Mouse (Mus musculus) kidney, adult 8-10 months (tissue): Measurements from ENCODE around the gene C6.

Experiments
- DNase-seq, 2 experiments: peaks; one replicate each; pipeline ENCODE4 v3.0.0; 2022

The C6 gene

DNA sequence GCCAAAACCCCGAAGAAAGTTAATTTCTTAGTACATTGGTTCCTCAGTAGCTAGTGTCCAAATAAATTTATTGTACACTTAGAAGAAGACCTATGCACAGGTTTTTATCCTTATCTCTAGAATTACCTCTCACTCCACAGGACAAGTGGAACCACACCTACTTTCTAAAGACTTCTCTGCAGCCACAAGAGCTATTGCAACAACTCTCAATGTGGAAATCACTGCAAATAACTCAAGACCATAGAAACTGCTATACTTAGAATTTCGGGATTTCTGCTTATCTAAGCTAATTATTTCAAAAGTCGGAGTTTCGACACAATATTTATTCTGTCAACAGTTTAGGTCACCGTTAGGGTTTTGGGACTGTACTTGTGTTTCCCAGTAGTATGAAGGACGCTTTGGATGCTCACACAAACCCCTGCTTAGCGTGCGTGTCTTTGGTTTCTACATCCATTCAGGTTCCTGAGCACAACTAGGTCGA is at the start of gene C6:
Gene C6 (plus strand): TSS at position 346 of the 481 bp plus-strand sequence.
- no peak for DNase-seq

DNA sequence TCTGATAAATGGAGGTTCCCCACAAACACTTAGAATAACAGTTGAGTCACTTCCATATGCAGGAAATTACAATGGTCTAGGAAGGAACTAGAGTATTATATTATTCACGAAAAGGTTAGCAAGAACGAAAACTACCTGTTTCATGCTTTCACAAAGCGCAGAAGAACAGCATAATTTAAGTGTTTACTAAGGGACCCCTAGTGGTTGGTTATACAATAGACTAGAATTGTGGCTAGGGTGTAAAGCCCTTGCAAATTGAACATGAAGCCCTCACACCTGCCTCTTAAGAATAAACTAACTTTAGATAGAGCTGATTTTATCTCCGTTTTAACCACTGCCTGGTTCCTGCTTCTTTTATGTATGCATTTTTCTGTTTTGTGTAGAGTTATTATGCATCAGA is 29.4 kb upstream of the C6 start:
- DNase-seq: no peak

DNA sequence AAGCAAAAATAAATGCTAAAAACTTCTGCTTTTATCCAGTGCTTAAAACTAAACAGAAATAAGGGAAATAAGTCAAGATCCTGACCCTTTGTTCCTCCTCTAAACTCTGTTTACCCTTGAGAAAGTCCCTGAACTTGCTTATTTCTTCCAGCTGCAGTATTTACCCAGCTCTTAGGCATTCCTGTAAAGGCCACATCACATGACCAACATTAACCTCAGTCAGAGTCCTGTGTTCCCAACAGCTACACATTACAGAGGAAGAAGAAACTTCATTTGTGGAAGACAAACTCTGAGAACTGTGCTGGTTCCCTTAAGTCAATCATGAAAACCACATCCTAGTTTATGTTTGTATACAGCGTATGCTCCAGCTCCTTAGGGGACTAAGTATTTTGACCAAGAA is 7.2 kb downstream of the C6 start:
- peak; percentile 9 to 43 for DNase-seq

DNA sequence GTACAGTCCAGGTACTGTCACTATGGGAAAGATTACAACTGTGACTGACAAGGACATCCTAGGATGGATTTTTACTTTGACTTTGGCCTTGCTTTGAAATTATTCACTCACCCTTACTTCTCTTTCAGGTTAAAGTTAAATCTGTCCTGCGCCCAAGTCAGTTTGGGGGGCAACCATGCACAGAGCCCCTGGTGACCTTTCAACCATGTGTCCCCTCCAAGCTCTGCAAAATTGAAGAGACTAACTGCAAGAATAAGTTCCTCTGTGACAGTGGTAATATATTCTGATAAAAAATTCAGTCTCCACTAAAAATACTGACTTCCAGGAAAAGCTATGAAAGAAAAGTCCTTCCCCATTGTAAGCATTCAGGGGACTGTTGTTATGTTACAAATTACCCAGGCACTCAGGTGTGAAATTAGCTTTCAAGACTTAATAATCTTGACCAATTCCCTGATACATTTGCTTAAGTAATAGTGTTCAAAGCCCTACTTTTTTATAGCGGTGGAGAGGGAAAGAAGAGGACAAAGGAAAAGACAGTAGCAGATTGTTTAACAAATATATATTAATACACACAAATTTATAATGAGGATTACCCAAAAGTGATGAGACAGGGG is 8.1 kb downstream of the C6 start:
- peak; percentile 51 for DNase-seq

DNA sequence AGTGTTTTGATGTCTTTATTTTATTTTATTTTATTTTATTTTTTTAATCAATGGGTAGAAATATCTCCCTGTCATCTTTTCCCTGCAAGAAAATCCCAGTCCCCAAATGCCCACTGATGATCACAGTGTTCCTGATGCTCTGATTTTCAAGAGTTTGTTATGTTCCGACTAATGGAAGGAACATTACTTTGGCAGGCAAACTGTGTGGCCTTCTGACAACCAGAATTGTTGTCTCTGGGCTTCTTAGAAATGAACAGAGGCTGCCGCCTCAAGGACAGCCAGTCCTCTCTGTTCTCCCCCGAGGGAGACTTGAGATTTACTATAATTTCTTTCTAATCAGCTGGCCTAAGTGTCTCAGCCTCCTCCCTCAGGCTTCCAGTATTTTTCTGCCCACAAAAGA is 20.7 kb downstream of the C6 start:
- DNase-seq: no peak

DNA sequence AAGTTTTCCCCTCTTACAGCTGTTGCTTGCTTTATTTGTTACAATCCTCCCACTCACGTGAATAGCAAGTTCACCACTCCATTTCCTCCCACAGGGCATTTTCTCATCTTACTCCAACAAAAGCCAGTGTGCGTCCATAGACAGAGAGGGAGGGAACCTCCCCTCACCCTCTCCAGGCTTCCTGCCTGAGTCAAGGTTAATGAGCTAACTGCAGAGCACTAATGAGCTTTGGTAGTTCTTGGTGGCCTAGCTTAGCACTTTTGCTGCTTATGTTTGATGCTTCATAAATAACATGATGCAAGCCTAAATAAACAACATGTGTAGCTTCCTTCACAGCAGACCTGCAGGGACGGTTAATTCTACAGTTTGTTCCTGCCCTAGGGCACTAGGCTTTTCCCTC is 63.4 kb downstream of the C6 start:
- no peak for DNase-seq

DNA sequence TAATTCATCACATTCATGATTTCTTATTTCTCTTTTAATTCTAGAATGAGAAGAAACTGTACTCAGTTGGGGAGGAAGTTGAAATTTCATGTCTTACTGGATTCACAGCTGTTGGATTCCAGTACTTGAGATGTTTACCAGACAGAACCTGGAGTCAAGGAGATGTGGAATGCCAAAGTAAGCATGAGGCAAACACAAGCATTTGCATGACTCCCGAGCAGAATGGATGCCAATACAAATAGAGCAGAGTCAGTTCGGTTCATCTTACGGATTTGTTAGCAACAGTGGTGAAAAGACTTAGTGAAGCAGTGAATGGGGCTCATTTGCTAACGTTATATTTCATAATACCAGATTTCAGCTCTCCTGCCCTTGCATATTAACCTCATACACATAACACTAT is 69.9 kb downstream of the C6 start:
- peak in 1 of 2 experiments; percentile 17 for DNase-seq

DNA sequence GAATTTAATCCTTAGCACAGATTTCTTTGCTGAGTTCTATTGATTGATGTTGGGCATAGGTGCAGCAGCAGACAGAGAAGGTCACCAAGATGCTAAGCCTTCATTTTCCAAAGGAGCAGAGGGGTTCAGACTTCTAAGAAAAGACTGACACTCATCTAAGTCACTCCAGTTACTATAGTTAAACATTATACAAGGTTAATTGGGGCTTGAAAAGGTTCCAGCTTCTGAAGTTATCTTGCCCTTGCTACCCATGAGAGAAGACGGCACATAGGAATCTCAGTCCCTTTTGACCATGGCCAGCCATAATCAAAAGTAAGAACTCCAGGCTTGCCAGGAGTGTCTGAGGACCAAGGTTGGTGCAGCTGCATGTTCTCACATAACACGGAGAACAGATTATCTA is 77.3 kb downstream of the C6 start:
- DNase-seq: peak in 1 of 2 experiments; percentile 55

DNA sequence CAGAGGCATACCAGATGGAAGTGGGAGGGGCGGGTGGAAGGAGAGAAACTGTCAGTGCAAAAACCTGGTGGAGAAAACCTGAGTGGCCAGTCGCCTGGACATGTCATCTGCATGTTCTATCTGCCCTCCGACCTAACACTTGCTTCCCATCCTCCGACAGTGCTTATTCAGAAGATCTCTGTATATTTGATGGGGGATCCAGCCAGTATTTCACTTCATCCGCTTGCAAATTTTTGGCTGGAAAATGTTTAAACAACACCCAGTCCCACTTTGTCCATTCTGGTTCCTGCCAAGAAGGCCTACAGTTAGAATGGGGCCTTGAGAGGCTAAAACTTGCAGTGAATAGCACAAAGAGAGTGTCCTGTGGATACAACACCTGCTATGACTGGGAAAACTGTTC is 81.2 kb downstream of the C6 start:
- DNase-seq: no peak

DNA sequence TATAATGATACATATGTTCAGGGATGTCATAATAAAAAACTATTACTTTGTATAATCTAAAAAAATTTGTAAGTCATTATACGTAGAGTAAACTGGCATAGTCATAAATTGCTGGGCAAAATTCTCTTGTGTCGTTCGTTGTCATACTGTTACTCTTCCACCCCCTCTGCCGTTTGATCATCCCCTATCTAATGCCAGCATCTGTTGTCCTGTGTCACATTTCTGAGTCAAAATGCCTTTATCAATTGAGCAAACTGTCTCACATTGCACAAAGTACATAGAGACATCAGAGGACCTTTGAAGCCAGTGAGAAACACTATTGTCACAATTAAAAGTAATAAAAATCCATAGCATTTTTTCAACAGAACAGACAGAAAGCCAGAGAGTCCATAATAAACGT is 88.0 kb downstream of the C6 start:
- DNase-seq: no peak

DNA sequence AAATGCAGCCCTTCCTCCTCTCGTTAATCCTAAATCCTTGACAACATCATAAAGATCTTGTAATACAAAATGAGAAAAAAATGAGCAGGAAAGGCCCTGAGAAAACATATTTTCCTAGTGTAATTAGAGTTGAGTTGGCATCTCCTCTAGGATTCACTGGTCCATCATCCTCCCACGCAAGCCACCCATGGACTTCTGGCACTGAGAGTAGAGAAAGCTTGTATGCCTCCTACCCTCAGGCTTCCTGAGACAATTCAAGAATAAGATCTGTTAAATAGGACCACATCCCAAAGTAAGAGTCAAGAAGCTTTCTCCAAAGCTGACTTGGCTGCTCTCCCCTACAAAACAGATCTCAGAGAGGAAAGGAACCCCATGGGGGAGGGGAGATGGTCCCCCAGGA is 88.7 kb downstream of the C6 start:
- no peak for DNase-seq

DNA sequence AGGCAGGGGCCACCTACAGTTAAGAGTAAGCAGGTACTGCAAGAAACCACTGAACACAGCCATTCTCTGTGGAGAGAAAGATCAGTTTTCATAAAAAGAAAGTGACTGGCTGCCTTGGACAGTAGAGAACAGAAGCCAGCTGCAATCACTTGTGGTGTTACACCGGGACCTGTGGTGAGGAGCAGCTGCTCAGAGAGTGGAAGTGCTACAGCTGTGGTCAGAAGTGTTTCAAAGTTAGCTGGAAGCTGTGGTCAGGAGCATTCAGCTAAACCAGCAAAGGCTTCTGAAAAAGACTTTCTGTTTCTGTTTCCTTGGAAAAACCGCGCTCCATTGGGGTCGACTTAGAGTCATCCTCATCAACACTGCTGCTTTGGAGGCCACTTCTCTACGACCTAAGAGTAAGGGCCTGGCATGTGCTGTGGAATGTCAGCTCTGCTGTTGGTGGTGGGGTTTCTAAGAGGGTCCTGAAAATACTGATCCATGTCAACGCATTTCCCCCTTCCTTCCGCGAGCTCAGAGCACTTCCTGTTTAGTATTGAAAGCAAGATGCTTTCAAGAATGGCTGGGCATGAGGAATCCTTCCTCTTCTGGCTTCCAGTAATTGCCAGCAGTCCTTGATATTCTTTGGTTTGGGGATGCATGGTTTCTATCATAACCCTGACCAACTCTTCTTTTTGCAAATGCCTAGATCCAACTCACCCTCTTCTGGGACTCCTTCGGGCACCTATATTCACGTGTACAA is 89.9 kb downstream of the C6 start:
- DNase-seq: peak in 1 of 2 experiments; percentile 18

DNA sequence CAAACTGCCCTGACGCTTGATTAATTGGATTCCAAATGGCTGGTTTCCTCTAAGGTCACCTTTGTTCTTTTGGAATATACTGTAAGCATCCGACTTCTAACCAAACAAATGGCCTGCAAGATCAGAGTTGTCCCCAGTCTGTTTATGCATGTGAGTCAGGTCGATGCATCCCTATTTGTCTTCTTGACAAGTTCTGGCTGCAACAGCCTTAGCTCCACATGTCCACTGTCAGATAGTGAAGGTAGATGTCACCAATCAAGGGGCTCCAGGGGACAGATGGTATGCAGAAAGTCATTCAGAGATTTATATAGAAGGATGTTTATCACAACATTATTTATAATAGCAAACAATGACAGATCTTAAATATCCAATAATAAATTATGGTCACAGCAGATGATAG is 91.5 kb downstream of the C6 start:
- DNase-seq: no peak

DNA sequence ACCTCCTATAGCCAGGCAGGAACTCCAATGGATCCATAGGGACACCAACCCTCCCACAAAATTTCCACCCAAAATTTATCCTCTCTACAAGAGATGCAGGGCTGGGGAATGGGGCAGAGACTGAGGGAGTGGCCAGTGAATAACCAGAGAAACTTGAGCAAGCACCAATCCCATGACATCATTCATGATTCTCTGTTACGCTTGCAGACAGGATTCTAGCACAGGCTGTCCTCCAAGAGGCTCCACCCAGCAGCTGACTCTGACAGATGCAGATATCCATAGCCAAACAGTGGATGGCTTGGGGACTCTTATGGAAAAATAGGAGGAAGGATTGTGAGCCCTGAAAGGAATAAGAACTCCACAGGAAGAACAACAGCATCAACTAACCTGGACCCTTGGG is 94.2 kb downstream of the C6 start:
- no peak for DNase-seq

DNA sequence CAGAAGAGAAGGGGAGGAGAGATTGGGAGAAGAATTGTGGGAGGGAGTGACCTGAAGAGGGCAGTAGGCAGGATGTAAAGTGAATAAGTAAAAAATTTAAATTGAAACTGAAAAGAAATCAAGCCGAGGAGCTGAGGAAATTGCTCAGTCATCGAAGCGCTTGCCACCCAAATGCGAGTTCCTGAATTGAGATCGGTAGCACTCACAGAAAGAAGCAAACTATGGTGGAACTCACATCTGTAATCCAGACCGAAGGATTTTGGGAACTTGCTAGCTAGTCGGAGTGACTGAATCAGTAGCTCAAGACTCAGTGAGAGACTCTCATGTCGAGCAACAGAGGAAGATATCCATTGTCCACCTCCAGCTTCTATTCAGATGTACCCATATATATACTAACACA is 94.8 kb downstream of the C6 start:
- DNase-seq: no peak

DNA sequence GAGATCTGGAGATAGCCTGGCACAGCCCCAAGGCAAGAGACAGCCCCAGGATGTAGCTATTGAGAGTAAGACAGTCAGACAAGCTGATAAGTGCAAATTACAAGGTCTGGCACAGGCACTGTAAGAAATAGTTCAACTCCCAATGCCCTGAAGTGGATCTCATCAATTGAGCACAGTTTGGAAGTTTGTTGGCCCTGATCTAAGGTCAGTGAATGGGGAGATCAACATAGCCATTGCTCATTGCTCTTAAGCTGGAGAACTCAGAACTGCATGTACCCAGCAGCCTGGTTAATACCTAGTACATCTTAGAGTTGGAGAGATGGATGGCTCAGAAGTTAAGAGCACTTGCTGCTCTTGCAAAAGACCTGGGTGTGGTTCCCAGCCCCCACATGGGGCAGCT is 100.8 kb downstream of the C6 start:
- DNase-seq: no peak

DNA sequence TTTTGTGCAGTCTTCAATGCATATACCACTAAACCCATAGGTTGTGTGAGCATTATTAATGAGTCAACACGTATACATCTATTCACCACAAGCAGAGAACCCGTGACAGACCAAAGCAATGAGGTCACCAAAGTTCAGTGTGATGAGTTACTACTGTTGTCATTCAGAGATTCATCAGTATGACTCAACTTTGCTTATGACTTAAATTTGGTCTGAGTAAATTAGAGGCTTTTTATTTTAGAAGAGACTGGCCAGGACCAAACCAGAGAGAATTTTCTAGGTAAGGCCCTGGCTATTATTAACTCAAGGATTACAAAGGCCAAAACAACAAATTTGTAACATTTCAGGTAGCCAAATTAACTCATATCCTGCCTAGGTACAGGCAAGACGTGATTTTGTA is 109.4 kb downstream of the C6 start:
- DNase-seq: no peak

DNA sequence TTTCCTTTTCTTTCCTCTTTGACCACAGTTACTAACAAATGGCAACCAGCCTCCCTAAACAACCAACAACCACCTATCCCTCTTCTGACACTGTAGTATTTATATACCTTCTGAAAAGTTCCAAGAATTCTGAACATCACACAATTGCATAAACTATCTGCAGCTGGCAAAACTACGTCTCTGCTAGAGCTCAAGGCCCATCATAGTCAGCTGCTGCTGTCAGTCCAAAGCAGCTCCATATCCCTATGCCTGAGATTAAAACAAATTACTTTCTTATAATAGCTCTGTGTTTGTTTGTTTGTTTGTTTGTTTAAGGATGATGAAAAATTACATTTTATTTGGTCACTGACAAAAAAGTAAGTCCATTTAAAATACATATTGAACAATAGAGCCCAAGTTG is 123.0 kb downstream of the C6 start:
- DNase-seq: no peak
